Mouse (Mus musculus) neural tube, embryonic 10.5 days (tissue): ENCODE results near the gene Cyp19a1.

Source experiments
- DNase-seq: peaks from one replicate; pipeline ENCODE4 v3.0.0-alpha.2; 2017; ENCODE audit warnings: low spot score; ENCODE audit errors: extremely low spot score

The Cyp19a1 gene

DNA sequence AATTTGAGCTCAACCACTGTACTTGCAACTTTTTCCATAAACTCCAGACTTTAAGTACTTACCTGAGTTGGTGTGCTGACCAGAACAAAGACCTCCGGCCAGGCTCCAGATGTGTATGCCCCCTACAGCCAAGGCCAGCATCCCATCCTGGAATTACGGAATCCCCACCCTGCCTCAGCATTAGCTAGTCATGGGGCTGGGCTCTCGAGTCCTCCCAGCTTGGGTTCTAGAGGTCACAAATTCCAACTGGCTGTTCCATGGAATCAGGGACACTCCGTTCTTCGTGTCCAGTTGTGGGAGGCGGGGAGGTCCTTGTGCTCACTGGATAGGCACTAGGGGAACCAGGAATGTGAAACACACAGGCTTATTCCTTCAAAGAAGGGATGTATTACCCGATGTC, at the start of gene Cyp19a1:
TSS of gene Cyp19a1 (minus strand) at position 101 of the 400 bp plus-strand sequence.
- no peak for DNase-seq

DNA sequence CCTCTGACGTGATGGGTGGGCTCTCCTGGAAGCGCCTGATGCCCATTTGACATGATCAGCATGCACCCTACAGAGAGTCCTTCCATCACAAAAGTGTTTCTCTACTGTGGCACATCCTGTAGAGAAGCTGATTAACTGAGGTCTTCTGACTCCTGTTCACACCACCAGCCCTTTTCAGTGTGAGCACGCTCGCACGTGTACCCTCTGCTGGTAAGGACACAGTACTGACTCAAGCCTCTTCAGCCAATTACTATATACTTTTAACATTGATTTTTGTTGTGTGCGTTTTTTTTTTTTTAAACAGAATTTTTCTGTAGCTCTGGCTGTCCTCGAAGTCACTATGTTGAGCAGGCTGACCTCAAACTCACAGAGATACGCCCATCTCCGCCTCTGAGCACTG, 48.5 kb upstream of the Cyp19a1 start:
- DNase-seq = no peak

DNA sequence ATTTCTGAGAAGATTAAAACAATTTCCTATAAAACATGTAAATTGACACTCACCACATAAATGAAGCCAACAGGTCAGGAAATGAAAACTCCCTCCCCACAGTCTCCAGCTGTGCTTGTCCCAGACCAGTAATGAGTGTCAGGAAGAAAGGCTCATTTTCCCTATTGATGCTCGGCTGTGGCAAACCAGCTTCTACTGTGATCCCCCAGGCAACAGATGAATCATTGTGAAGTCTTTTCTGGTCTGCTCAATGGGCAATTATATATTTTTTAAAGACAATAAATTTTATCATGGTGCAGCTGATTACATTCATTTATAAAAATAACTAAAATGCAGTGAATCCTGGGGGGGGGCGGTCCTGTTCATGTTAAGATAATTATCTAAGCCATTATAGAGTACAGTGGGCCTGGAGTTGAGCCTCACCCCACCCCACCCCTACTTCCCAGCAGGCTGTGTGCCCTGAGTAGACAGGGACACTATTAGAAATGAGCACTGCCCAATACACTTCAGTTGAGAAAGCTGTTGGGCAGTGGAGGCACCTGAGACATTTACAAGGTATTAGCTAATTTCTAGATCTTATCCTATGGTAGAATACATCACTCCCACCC, 40.9 kb upstream of the Cyp19a1 start:
- no peak for DNase-seq

DNA sequence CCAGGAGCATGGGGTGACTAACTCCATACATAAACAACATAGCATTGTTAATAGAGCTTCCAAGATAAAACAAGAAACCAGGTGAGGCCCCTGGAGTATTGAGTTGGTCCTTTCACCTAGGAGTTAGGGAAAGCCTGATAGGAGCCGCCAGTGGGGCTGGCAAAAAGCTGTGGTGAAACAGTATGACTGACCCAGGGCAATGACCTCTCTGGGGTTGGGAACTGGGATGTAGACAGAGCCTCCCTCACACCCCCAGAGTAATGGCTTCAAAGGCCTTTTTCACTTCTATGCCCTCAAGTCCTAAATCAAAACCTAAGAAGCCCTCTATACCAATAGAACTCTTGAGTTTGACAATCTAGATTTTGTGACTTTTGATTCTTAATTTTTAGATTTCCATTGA, 40.3 kb upstream of the Cyp19a1 start:
- DNase-seq = no peak

DNA sequence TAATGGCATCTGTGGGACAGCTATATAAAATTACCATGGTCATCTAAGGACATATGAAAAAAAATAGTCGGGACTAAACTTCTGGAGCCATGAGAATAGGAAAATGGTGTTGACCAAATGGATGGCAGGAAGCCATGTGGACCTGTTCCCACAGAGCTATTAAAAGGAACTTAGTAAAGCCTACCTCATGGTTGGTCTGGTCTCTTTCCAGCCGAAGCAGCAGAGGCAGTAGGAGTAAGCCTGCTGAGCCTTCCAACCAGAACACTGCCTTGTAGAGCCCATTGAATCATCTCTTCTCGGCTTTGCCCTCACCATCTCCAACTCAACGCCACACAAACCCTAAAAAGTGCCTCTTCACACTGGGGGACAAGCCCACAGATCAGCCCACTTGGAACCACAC, 33.3 kb upstream of the Cyp19a1 start:
- no peak for DNase-seq

- DNase-seq = no peak
Measured at GRCm38 (mm10) chr9:54299792-54300191, 31.9 kb upstream of the Cyp19a1 start.

GRCm38 (mm10) chr9:54299389-54299788, 31.5 kb upstream of the Cyp19a1 start:
- no peak for DNase-seq

DNA sequence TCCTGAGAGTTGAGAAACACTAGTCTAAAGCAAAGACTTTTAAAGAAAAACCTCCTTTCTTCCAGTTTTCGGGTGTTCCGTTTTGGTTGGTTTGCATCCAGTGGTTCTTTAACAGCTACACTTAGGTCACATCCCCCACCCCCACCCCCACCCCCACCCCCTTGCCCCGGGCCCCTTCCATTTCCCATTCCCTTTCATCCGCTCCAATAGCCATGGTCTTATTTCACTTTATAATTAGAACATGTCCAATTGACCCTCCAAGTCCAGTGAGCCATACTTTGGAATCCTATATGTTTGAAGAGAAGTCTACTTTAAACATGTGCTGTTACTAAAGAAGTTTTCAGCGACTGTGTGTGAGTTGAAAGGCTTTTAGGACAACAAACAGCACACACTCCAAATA, 19.9 kb upstream of the Cyp19a1 start:
- no peak for DNase-seq

- DNase-seq = peak; percentile 52
Measured at GRCm38 (mm10) chr9:54286331-54286987, 18.5 kb upstream of the Cyp19a1 start, which contains the start of gene Gldn. Gldn (plus strand) TSS chr9:54286486.

DNA sequence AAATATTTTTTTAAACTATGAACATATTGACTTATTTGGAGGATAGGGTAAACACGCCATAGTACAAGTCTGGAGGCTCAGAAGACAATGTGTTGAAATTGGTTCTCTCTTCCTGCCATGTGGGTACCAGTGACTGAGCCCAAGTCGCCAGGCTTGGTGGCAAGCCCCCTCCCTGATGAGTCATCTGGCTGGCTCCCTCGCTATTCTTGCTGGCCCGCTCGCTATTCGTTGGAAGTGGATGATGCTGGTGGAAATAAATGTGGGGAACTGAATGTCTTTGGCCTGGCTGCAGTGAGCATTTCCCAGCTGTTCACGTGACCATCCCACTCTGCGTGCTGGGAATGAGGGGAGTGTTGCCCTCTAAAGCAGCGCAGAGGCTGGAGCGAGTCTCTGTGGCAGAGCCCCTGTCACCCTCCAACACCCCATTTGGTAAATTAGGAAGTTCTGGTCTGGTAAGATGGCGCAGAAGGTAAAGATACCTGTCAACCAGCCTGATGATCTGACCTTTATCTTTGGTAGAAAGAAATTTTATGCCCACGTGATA, 11.2 kb upstream of the Cyp19a1 start:
- no peak for DNase-seq

DNA sequence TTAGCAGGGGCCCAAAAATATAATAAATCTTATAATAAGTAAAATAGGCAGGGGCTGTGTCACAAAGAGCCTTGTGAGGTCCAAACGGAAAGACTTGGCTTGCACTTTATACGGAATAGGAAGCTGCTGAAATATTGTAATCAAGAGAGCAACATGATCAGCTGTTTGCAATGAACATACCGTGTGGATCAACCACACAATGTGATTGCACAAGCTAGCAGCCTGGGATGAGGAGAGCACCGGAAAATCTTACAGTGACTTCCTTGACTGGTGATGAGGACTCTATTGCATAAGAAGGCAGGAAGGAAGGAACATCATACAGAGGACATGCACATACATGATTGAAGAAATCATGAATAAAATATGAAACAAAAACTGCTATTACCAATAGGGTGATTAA, 7.4 kb upstream of the Cyp19a1 start:
- DNase-seq = no peak

- DNase-seq = peak; percentile 26
Measured at GRCm38 (mm10) chr9:54270889-54271288, 3.0 kb upstream of the Cyp19a1 start.

DNA sequence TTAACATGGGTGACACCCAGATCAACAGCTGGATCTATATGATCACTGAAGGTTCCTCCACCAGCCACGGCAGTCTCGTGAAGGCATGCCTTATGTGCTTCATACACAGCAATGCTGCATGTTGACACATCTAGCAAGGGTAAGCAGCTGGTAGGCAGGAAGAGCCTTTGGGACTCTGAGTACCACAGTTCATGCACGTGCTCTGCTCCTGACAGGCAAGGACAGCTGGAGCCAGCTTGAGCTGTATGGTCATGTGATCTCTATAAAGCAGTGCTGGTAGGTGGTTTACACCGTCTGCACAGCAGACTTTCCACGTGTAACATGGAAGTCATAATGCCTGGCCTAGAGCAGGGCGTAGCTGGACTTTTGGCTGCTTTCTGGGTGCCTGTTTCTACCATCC, 2.1 kb upstream of the Cyp19a1 start:
- no peak for DNase-seq

- DNase-seq = no peak
Measured at GRCm38 (mm10) chr9:54264754-54265153, 3.2 kb downstream of the Cyp19a1 start.

DNA sequence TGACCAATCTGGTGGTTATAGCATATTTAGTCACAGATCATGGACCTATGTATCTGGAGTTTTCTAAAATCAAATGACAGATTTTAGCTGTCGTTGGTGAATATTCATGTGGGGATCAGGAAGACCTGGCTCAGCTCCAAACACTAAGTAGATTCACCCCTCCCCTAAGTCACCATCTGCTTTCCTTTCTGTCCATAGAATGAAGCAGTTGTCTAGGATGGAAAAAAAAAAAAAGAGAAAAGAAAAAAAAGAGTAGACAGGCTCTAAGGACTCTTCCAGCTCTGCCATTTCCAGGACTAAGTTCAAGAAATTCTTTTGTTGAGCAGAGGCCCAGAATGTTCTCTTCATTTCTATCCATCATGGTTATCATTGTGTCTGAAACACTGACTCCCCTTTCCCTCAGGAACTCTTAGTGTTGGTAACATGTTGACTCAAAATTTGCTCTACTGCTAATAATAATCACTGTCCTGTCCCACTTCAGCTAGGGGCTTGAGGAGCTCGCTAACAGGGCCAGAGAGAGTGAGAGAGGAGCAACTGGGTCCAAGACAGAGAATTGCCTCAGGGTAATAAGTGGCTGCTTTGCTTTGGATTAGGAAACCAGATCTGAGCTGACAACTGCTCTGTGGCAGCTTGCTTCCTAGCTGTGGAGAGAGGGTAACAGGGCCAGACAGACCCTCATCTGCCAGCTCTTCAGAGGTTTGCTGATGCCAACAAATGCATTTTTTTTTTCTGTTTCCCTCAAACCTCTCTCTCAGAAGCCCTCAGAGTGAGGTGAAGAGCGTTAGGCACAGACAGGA, 22.8 kb downstream of the Cyp19a1 start:
- no peak for DNase-seq

- no peak for DNase-seq
Measured at GRCm38 (mm10) chr9:54227580-54227979, 40.3 kb downstream of the Cyp19a1 start.

GRCm38 (mm10) chr9:54216511-54216910, 51.4 kb downstream of the Cyp19a1 start:
- DNase-seq = no peak

GRCm38 (mm10) chr9:54214881-54215280, 53.0 kb downstream of the Cyp19a1 start:
- DNase-seq = no peak

- DNase-seq = no peak
Measured at GRCm38 (mm10) chr9:54194790-54195189, 73.1 kb downstream of the Cyp19a1 start.

- no peak for DNase-seq
Measured at GRCm38 (mm10) chr9:54191435-54191834, 76.5 kb downstream of the Cyp19a1 start.

- DNase-seq = no peak
Measured at GRCm38 (mm10) chr9:54182484-54182883, 85.4 kb downstream of the Cyp19a1 start.

DNA sequence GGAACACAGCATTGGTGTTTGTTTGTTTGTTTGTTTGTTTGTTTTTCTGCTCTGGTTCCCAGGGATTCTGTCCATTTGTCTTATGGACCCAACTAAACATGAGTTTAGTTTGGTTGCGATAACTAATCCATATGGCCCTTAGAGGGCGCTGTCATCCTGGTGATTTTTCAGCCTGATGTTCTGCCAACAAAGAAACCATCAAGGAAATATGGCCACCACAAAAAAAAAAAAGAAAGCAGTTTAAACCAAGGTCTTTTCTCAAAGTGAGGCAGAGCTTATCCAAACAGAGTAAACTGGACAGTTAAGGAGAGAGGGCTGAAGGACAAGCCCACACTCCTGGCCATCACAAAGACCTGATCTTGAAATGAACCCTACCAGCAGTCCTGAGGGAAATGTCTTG, 86.6 kb downstream of the Cyp19a1 start:
- DNase-seq = peak; percentile 32
